Comparison of ENCODE assay signal across 22 mouse cellular contexts in the genomic region with DNA sequence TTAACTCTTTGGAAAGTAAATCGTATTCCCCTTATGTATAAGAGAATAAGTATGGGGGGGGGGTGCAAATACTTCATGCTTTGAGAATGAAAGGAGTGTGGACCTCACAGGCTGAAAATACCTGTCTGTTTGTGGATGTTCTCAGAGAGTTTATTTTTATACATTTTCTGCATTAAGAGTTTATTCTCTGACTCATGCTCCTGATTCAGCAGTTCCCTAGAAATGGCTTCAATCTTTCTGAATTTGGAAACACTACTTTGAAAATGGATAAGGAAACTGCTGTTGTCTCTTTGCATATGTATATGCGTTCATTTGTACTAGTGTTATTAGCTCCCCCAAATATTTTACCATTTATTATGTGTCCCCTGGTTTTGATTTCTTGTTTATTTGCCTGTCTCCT.
"Had no signal": no experiment of that assay in that cellular context is flagged by ENCODE, and none has a peak within 500 bp of the region (broad histone marks: within the 10 kb centered on the region; RNA-seq: fewer than 3 reads in every experiment).

No protein-coding gene starts in this region.

- ATAC-seq: hindbrain, embryonic 16.5 days; hindbrain, postnatal 0 days; inflammation-experienced regulatory T-cells, adult 6 months; intestine, embryonic 15.5 days; intestine, embryonic 16.5 days; intestine, postnatal 0 days had no signal

- DNase-seq: heart, postnatal 10 days; heart, postnatal 14 days; heart, postnatal 36 days; heart, postnatal 4 days; kidney, adult 11 months; kidney, adult 18-20 months; kidney, adult 2 months; kidney, adult 8-10 months; kidney, adult 9 months; kidney, postnatal 10 days; kidney, postnatal 14 days; kidney, postnatal 25 days; kidney, postnatal 36 days; kidney, postnatal 4 days; layer of hippocampus, adult 9-11 months; layer of hippocampus, postnatal 36 days had no signal
